Mouse (Mus musculus): ENCODE data around the gene Gmip. TPM values are rescaled to one million over a fixed set of nuclear protein-coding genes. Genes with fewer than 3 reads are reported as not detected.

The Gmip gene
- polyA plus RNA-seq, 1 experiment from 2014 or later, result 7.9 TPM

- Histone ChIP-seq H3K4me1 (replicated peaks; ENCODE audit: control insufficient read depth, insufficient read depth, low read length) (no peaks in the 10 kb centered on the region), H3K27me3 (ENCODE audit: control insufficient read depth, insufficient read depth, low read depth, low read length) (no peaks in the 10 kb centered on the region), H3K4me3 (ENCODE audit: low read length) (no peak overlapping the region), H3K4me2 (ENCODE audit: low read depth, low read length) (no peak overlapping the region), H3K9ac (ENCODE audit: low read length) (no peak overlapping the region), H3K9me3 (ENCODE audit: control insufficient read depth, low read length) (no peaks in the 10 kb centered on the region), H3K27ac (ENCODE audit: low read length) (no peak overlapping the region), H3K36me3 (ENCODE audit: control insufficient read depth, insufficient read depth, low read length) (peaks cover 76% of the 10 kb centered on the region)
- no peak for ATAC-seq (ENCODE audit: low read depth)
- WGBS, result 88% methylated on average over 5 of the region's 5 CpGs
Measured at GRCm38 (mm10) chr8:69799946-69800345, 8.5 kb upstream of the Gmip start.

GRCm38 (mm10) chr8:69801796-69802195 is 6.7 kb upstream of the Gmip start:
- Histone ChIP-seq H3K9ac (ENCODE audit: low read length) (no peak overlapping the region), H3K27ac (ENCODE audit: low read length) (no peak overlapping the region), H3K4me1 (replicated peaks; ENCODE audit: control insufficient read depth, insufficient read depth, low read length) (no peaks in the 10 kb centered on the region), H3K4me3 (ENCODE audit: low read length) (no peak overlapping the region), H3K36me3 (ENCODE audit: control insufficient read depth, insufficient read depth, low read length) (peaks cover 87% of the 10 kb centered on the region), H3K27me3 (ENCODE audit: control insufficient read depth, insufficient read depth, low read depth, low read length) (no peaks in the 10 kb centered on the region), H3K9me3 (ENCODE audit: control insufficient read depth, low read length) (no peaks in the 10 kb centered on the region), H3K4me2 (ENCODE audit: low read depth, low read length) (no peak overlapping the region)
- 90% methylated on average over 4 of the region's 4 CpGs for WGBS
- ATAC-seq (ENCODE audit: low read depth), result no peak

DNA sequence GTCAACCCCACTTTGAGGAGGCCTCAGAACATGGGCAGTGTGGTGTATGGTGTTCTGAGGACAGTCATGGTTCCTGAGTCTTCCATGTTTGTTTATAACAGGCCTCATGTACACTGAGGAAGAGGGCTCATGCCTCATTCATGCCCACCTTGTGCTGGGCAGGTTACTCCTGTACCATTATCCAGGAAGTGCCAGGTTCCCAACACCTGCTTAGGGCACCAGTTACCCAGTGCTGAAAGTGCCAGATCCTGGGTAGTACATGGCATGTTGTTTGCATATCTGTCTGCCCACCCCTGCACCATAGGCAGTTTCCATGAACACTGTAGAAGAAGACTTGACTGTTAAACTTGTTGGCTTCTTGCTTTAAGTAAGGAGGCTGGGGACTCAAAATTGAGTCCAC is 6.3 kb upstream of the Gmip start:
- Histone ChIP-seq H3K36me3 (ENCODE audit: control insufficient read depth, insufficient read depth, low read length) (peaks cover 88% of the 10 kb centered on the region), H3K9ac (ENCODE audit: low read length) (no peak overlapping the region), H3K9me3 (ENCODE audit: control insufficient read depth, low read length) (no peaks in the 10 kb centered on the region), H3K4me3 (ENCODE audit: low read length) (no peak overlapping the region), H3K4me2 (ENCODE audit: low read depth, low read length) (no peak overlapping the region), H3K4me1 (replicated peaks; ENCODE audit: control insufficient read depth, insufficient read depth, low read length) (no peaks in the 10 kb centered on the region), H3K27ac (ENCODE audit: low read length) (no peak overlapping the region), H3K27me3 (ENCODE audit: control insufficient read depth, insufficient read depth, low read depth, low read length) (no peaks in the 10 kb centered on the region)
- no peak for ATAC-seq (ENCODE audit: low read depth)

GRCm38 (mm10) chr8:69803366-69803765 is 5.1 kb upstream of the Gmip start:
- Histone ChIP-seq H3K27ac (ENCODE audit: low read length) (no peak overlapping the region), H3K4me2 (ENCODE audit: low read depth, low read length) (no peak overlapping the region), H3K9me3 (ENCODE audit: control insufficient read depth, low read length) (no peaks in the 10 kb centered on the region), H3K36me3 (ENCODE audit: control insufficient read depth, insufficient read depth, low read length) (peaks cover 88% of the 10 kb centered on the region), H3K27me3 (ENCODE audit: control insufficient read depth, insufficient read depth, low read depth, low read length) (no peaks in the 10 kb centered on the region), H3K4me3 (ENCODE audit: low read length) (no peak overlapping the region), H3K9ac (ENCODE audit: low read length) (no peak overlapping the region), H3K4me1 (replicated peaks; ENCODE audit: control insufficient read depth, insufficient read depth, low read length) (peaks cover 2% of the 10 kb centered on the region; the same call in 1 of the 2 replicates)
- ATAC-seq (ENCODE audit: low read depth), result no peak
- WGBS, result 93% methylated on average over 7 of the region's 7 CpGs

- no peak overlapping the region for H3K4me2 ChIP-seq (ENCODE audit: low read depth, low read length)
- 90% methylated on average over 6 of the region's 6 CpGs for WGBS
- ATAC-seq (ENCODE audit: low read depth), result no peak
- H3K9ac ChIP-seq (ENCODE audit: low read length), result no peak overlapping the region
- peaks cover 77% of the 10 kb centered on the region for H3K36me3 ChIP-seq (ENCODE audit: control insufficient read depth, insufficient read depth, low read length)
- H3K4me1 ChIP-seq (replicated peaks; ENCODE audit: control insufficient read depth, insufficient read depth, low read length), result peaks cover 5% of the 10 kb centered on the region; the same call in 1 of the 2 replicates
- no peaks in the 10 kb centered on the region for H3K27me3 ChIP-seq (ENCODE audit: control insufficient read depth, insufficient read depth, low read depth, low read length)
- no peaks in the 10 kb centered on the region for H3K9me3 ChIP-seq (ENCODE audit: control insufficient read depth, low read length)
- H3K27ac ChIP-seq (ENCODE audit: low read length), result no peak overlapping the region
- no peak overlapping the region for H3K4me3 ChIP-seq (ENCODE audit: low read length)
Measured at GRCm38 (mm10) chr8:69804537-69804936, 3.9 kb upstream of the Gmip start.

DNA sequence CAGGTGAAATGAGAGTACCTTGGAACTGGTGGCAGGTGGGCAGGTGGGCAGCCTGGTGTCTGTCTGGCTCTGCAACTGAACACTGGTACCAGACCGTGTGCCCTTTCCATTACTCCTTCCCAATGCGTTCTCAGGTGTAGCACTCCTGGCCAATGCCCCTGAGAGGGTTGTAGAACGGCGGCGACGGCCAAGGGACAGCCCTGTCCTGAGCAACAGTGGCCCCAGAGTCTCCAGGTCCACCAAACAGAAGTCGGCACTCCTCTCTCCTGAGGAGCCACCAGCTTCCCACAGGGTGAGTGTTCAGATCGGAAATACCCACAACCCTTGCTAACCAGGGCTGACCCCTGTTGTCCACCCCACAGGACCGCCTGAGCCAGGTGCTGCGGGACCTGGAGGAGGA is 3.4 kb upstream of the Gmip start:
- ATAC-seq (ENCODE audit: low read depth), result no peak
- no peak overlapping the region for H3K27ac ChIP-seq (ENCODE audit: low read length)

DNA sequence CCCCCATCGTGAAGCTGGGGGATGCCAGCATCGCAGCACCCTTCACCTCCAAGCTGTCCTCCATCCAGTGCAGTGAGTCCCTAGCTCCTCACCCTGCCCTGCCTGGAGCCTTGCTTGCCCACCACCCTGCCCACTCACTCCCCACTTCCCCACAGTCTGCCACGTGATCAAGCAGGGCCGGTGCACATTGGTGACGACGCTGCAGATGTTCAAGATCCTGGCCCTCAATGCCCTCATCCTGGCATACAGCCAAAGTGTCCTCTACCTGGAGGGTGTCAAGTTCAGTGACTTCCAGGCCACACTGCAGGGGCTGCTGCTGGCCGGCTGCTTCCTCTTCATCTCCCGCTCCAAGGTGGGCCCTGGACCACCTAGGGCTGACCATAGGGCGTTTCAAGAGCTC is 3.0 kb upstream of the Gmip start:
- no peaks in the 10 kb centered on the region for H3K27me3 ChIP-seq (ENCODE audit: control insufficient read depth, insufficient read depth, low read depth, low read length)
- 88% methylated on average over 9 of the region's 9 CpGs for WGBS
- H3K4me1 ChIP-seq (replicated peaks; ENCODE audit: control insufficient read depth, insufficient read depth, low read length), result peaks cover 5% of the 10 kb centered on the region; the same call in 1 of the 2 replicates
- peaks cover 67% of the 10 kb centered on the region for H3K36me3 ChIP-seq (ENCODE audit: control insufficient read depth, insufficient read depth, low read length)
- H3K27ac ChIP-seq (ENCODE audit: low read length), result no peak overlapping the region
- ATAC-seq (ENCODE audit: low read depth), result no peak
- no peak overlapping the region for H3K4me3 ChIP-seq (ENCODE audit: low read length)
- H3K9ac ChIP-seq (ENCODE audit: low read length), result no peak overlapping the region
- H3K4me2 ChIP-seq (ENCODE audit: low read depth, low read length), result no peak overlapping the region
- no peaks in the 10 kb centered on the region for H3K9me3 ChIP-seq (ENCODE audit: control insufficient read depth, low read length)

More for the DNA sequence above, 3.4 kb upstream of the Gmip start:
- H3K4me1 ChIP-seq (replicated peaks; ENCODE audit: control insufficient read depth, insufficient read depth, low read length), result peaks cover 5% of the 10 kb centered on the region; the same call in 1 of the 2 replicates
- H3K36me3 ChIP-seq (ENCODE audit: control insufficient read depth, insufficient read depth, low read length), result peaks cover 71% of the 10 kb centered on the region
- no peak overlapping the region for H3K4me2 ChIP-seq (ENCODE audit: low read depth, low read length)
- no peaks in the 10 kb centered on the region for H3K9me3 ChIP-seq (ENCODE audit: control insufficient read depth, low read length)
- WGBS, result 90% methylated on average over 10 of the region's 10 CpGs
- H3K4me3 ChIP-seq (ENCODE audit: low read length), result no peak overlapping the region
- no peaks in the 10 kb centered on the region for H3K27me3 ChIP-seq (ENCODE audit: control insufficient read depth, insufficient read depth, low read depth, low read length)
- H3K9ac ChIP-seq (ENCODE audit: low read length), result no peak overlapping the region

- H3K9me3 ChIP-seq (ENCODE audit: control insufficient read depth, low read length), result no peaks in the 10 kb centered on the region
- H3K27ac ChIP-seq (ENCODE audit: low read length), result no peak overlapping the region
- no peaks in the 10 kb centered on the region for H3K27me3 ChIP-seq (ENCODE audit: control insufficient read depth, insufficient read depth, low read depth, low read length)
- 91% methylated on average over 5 of the region's 5 CpGs for WGBS
- H3K4me3 ChIP-seq (ENCODE audit: low read length), result no peak overlapping the region
- no peak overlapping the region for H3K9ac ChIP-seq (ENCODE audit: low read length)
- ATAC-seq (ENCODE audit: low read depth), result no peak
- peaks cover 53% of the 10 kb centered on the region for H3K36me3 ChIP-seq (ENCODE audit: control insufficient read depth, insufficient read depth, low read length)
- H3K4me2 ChIP-seq (ENCODE audit: low read depth, low read length), result no peak overlapping the region
- H3K4me1 ChIP-seq (replicated peaks; ENCODE audit: control insufficient read depth, insufficient read depth, low read length), result peaks cover 5% of the 10 kb centered on the region; the same call in 1 of the 2 replicates
Measured at GRCm38 (mm10) chr8:69807236-69807635, 1.2 kb upstream of the Gmip start.

DNA sequence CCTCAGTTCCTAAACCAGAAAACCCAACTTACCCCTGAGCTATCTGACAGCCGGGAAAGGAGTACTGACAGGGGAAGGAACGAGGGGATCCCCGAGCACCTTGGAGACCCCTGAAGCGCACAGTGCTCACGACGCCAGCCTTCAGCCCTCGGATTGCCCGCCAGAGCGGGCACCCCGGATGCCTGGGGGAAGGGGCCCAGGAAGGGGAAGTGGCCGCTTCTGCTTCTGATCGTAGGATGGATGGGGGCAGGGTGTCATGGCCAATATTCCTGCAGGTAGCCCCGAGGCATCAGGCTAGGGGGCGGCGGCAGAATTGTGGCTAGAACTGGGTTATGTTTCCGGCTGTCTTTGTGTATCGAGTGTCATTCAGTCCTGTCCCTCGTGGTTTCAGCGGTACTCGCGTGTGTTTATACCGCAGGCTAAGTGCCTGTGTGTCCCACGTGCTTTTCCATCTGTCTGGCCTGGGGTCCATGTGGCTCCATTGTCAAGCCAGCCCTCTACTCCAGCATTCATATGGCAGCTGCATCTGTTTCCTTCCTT is 455 bp downstream of the Gmip start:
- peak; percentile 40; the same call in 1 of the 2 replicates for ATAC-seq (ENCODE audit: low read depth)
- H3K27me3 ChIP-seq (ENCODE audit: control insufficient read depth, insufficient read depth, low read depth, low read length), result no peaks in the 10 kb centered on the region
- peak overlapping the region; percentile 97 for H3K4me2 ChIP-seq (ENCODE audit: low read depth, low read length)
- no peaks in the 10 kb centered on the region for H3K9me3 ChIP-seq (ENCODE audit: control insufficient read depth, low read length)
- 2% methylated on average over 23 of the region's 23 CpGs for WGBS
- peaks cover 36% of the 10 kb centered on the region for H3K36me3 ChIP-seq (ENCODE audit: control insufficient read depth, insufficient read depth, low read length)
- peak overlapping the region; percentile 70 for H3K9ac ChIP-seq (ENCODE audit: low read length)
- H3K4me1 ChIP-seq (replicated peaks; ENCODE audit: control insufficient read depth, insufficient read depth, low read length), result peaks cover 5% of the 10 kb centered on the region; the same call in 1 of the 2 replicates
- H3K27ac ChIP-seq (ENCODE audit: low read length), result no peak overlapping the region
- H3K4me3 ChIP-seq (ENCODE audit: low read length), result peak overlapping the region; percentile 56

GRCm38 (mm10) chr8:69809820-69810219 is 1.3 kb downstream of the Gmip start:
- Histone ChIP-seq H3K27ac (ENCODE audit: low read length) (no peak overlapping the region), H3K27me3 (ENCODE audit: control insufficient read depth, insufficient read depth, low read depth, low read length) (no peaks in the 10 kb centered on the region), H3K4me3 (ENCODE audit: low read length) (no peak overlapping the region), H3K9me3 (ENCODE audit: control insufficient read depth, low read length) (no peaks in the 10 kb centered on the region), H3K4me2 (ENCODE audit: low read depth, low read length) (no peak overlapping the region), H3K4me1 (replicated peaks; ENCODE audit: control insufficient read depth, insufficient read depth, low read length) (peaks cover 5% of the 10 kb centered on the region; the same call in 1 of the 2 replicates), H3K9ac (ENCODE audit: low read length) (no peak overlapping the region), H3K36me3 (ENCODE audit: control insufficient read depth, insufficient read depth, low read length) (peaks cover 31% of the 10 kb centered on the region)
- no peak for ATAC-seq (ENCODE audit: low read depth)
- WGBS, result 56% methylated on average over 3 of the region's 3 CpGs
